Mouse (Mus musculus): ENCODE data around the gene Prkaca. TPM values are rescaled to one million over a fixed set of nuclear protein-coding genes. Genes with fewer than 3 reads are reported as not detected.
"Not testable (repeated sequence)": the region's sequence is repeated elsewhere in the genome, so short reads cannot be mapped to it uniquely, and the experiment has no call there.

Prkaca gene
- polyA plus RNA-seq, 1 experiment from 2014 or later: 194 TPM

DNA sequence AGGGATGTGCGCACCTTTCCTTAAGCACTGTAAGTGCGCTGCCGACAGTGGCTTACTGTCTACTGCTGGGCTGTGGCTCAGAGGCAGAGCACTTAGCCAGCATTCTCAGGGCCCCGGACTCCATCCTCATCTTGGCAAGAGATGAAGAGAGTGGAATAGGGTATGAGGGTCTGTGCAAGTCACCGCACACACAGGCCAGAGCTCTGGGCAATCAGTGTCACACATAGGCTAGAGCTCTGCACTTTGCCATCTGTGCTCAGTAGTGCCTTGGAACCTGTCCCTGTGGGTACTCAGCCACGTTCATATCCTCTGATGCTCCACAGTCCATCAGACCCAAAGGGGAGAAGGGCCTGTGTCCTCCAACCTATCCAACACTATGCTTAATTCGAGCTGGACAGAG, 8.7 kb downstream of the Prkaca start:
- Histone ChIP-seq H3K27ac (no peak overlapping the region), H3K36me3 (replicated peaks; ENCODE audit: control insufficient read depth, insufficient read depth) (peaks cover 64% of the 10 kb centered on the region), H3K9ac (no peak overlapping the region), H3K4me3 (replicated peaks; ENCODE audit: low read length) (no peak overlapping the region), H3K4me1 (replicated peaks; ENCODE audit: control insufficient read depth, insufficient read depth, low read length) (peaks cover 15% of the 10 kb centered on the region; the same call in 1 of the 2 replicates), H3K9me3 (ENCODE audit: control insufficient read depth, low read length) (no peaks in the 10 kb centered on the region), H3K4me2 (replicated peaks) (no peak overlapping the region), H3K27me3 (ENCODE audit: control insufficient read depth, insufficient read depth, low read length) (no peaks in the 10 kb centered on the region)
- ATAC-seq (ENCODE audit: low FRiP score) (no peak), DNase-seq (ENCODE audit: low spot score) (no peak)
- 97% methylated on average over 7 of the region's 7 CpGs for WGBS

DNA sequence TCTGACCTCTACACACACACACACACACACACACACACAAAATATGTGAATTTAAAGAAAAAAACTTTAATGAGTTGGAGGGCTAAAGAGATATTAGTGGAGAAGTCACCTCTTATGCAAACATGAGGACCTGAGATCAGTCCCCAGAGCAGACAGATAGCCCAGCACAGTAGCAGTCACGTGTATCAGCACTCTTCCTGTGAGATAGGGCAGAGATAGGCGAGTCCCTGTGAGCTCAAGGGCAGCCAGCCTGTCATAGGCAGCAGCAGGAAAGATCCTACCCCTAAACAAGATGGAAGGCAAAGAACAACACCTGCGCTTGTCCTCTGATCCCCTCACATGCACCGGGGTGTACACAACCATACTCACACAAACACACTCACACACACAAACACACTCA, 9.7 kb downstream of the Prkaca start:
- ATAC-seq (ENCODE audit: low FRiP score) (no peak), DNase-seq (ENCODE audit: low spot score) (no peak)
- no peak overlapping the region for H3K4me3 ChIP-seq (replicated peaks; ENCODE audit: low read length)

DNA sequence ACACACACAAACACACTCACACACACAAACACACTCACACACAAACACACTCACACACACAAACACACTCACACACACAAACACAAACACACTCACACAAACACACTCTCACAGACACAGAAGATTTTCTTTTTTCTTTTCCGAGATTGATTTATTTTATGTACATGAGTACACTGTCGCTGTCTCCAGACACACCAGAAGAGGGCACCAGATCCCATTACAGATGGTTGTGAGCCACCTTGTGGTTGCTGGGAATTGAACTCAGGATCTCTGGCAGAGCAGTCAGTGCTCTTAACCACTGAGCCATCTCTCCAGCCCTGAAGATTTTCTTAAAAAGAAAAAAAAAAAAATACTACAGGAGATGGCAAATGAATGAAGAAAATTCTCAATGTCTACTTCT, 10.4 kb downstream of the Prkaca start:
- H3K4me3 ChIP-seq (replicated peaks; ENCODE audit: low read length); DNase-seq (ENCODE audit: low spot score); H3K27me3 ChIP-seq (ENCODE audit: control insufficient read depth, insufficient read depth, low read length); H3K27ac ChIP-seq; H3K9me3 ChIP-seq (ENCODE audit: control insufficient read depth, low read length); H3K4me1 ChIP-seq (replicated peaks; ENCODE audit: control insufficient read depth, insufficient read depth, low read length); ATAC-seq (ENCODE audit: low FRiP score); H3K4me2 ChIP-seq (replicated peaks); H3K9ac ChIP-seq: not testable (repeated sequence)
- peaks cover 76% of the 10 kb centered on the region for H3K36me3 ChIP-seq (replicated peaks; ENCODE audit: control insufficient read depth, insufficient read depth)
- 96% methylated on average over 2 of the region's 2 CpGs for WGBS

More for the DNA sequence above, 9.7 kb downstream of the Prkaca start:
- H3K9me3 ChIP-seq (ENCODE audit: control insufficient read depth, low read length): no peaks in the 10 kb centered on the region
- H3K27ac ChIP-seq: no peak overlapping the region
- H3K4me2 ChIP-seq (replicated peaks): no peak overlapping the region
- H3K36me3 ChIP-seq (replicated peaks; ENCODE audit: control insufficient read depth, insufficient read depth): peaks cover 73% of the 10 kb centered on the region
- no peak overlapping the region for H3K9ac ChIP-seq
- H3K27me3 ChIP-seq (ENCODE audit: control insufficient read depth, insufficient read depth, low read length): no peaks in the 10 kb centered on the region
- H3K4me1 ChIP-seq (replicated peaks; ENCODE audit: control insufficient read depth, insufficient read depth, low read length): peaks cover 6% of the 10 kb centered on the region; the same call in 1 of the 2 replicates
- WGBS: 89% methylated on average over 4 of the region's 4 CpGs

DNA sequence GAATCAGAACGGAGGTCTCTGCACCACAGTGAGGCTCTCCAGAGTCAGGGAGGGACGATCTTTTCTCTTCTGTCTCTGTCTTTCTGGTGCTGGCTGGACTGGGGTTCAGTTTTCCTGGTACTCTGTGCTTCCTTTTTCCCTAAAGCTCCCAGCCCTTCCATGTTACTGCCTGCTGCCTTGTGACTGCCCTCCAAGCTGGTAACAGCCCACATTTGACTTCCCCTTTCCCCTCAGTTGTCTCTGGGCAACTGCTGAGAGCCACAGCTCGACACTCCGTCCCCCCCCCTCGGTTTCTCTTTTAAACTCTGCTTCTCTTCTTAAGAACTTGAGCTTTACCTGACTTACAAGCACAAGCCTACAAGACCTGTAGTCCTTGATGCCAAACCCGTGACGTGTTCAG, 16.4 kb downstream of the Prkaca start:
- H3K27ac ChIP-seq: no peak overlapping the region
- DNase-seq (ENCODE audit: low spot score) (no peak), ATAC-seq (ENCODE audit: low FRiP score) (no peak)
- WGBS: 86% methylated on average over 7 of the region's 7 CpGs
- no peaks in the 10 kb centered on the region for H3K27me3 ChIP-seq (ENCODE audit: control insufficient read depth, insufficient read depth, low read length)
- no peaks in the 10 kb centered on the region for H3K9me3 ChIP-seq (ENCODE audit: control insufficient read depth, low read length)
- H3K36me3 ChIP-seq (replicated peaks; ENCODE audit: control insufficient read depth, insufficient read depth): peaks cover 87% of the 10 kb centered on the region
- H3K9ac ChIP-seq: no peak overlapping the region
- no peaks in the 10 kb centered on the region for H3K4me1 ChIP-seq (replicated peaks; ENCODE audit: control insufficient read depth, insufficient read depth, low read length)
- H3K4me3 ChIP-seq (replicated peaks; ENCODE audit: low read length): no peak overlapping the region
- no peak overlapping the region for H3K4me2 ChIP-seq (replicated peaks)

DNA sequence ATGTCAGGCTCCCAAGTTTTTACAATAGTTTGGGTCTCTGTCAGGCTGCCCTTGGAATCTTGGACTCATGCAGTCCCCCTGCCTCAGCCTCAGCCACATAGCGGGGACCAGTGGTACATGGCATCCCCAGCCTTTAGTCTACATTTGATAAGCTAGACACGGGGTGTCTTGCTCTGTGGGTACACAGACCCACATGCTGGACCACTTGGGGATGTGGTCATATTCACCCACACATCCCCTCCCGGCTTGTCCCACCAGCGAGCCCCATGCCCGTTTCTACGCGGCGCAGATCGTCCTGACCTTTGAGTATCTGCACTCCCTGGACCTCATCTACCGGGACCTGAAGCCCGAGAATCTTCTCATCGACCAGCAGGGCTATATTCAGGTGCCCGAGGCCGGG, 17.4 kb downstream of the Prkaca start:
- Histone ChIP-seq H3K4me1 (replicated peaks; ENCODE audit: control insufficient read depth, insufficient read depth, low read length) (no peaks in the 10 kb centered on the region), H3K9ac (no peak overlapping the region), H3K27me3 (ENCODE audit: control insufficient read depth, insufficient read depth, low read length) (no peaks in the 10 kb centered on the region), H3K9me3 (ENCODE audit: control insufficient read depth, low read length) (no peaks in the 10 kb centered on the region), H3K36me3 (replicated peaks; ENCODE audit: control insufficient read depth, insufficient read depth) (peaks cover 84% of the 10 kb centered on the region), H3K27ac (no peak overlapping the region), H3K4me2 (replicated peaks) (no peak overlapping the region), H3K4me3 (replicated peaks; ENCODE audit: low read length) (no peak overlapping the region)
- no peak for DNase-seq (ENCODE audit: low spot score)
- ATAC-seq (ENCODE audit: low FRiP score): no peak
- WGBS: 95% methylated on average over 14 of the region's 14 CpGs

DNA sequence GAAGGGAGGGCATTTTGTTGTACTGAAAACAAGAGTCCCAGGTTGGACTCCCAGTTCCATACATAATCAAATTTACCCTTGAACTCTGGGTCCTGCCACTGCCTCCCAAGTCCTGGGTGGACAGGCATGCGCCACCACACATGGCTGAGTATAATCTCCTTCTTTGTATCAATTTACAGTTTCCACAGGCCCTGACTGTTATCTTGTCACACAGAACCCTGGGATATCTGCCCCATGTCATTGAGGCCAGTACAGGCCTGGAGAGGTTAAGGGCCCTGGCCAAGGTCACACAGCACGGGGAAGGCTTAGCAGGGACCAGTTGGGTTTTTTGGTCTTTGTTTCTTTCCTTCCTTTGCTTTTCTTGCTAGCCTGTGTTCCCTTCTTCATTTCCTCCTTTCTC, 19.7 kb downstream of the Prkaca start:
- peaks cover 4% of the 10 kb centered on the region; the same call in 1 of the 2 replicates for H3K4me1 ChIP-seq (replicated peaks; ENCODE audit: control insufficient read depth, insufficient read depth, low read length)
- DNase-seq (ENCODE audit: low spot score) (no peak), ATAC-seq (ENCODE audit: low FRiP score) (no peak)
- H3K27me3 ChIP-seq (ENCODE audit: control insufficient read depth, insufficient read depth, low read length): no peaks in the 10 kb centered on the region
- no peak overlapping the region for H3K4me2 ChIP-seq (replicated peaks)
- H3K27ac ChIP-seq: no peak overlapping the region
- WGBS: 79% methylated on average over 2 of the region's 2 CpGs
- peaks cover 66% of the 10 kb centered on the region for H3K36me3 ChIP-seq (replicated peaks; ENCODE audit: control insufficient read depth, insufficient read depth)
- no peak overlapping the region for H3K4me3 ChIP-seq (replicated peaks; ENCODE audit: low read length)
- no peaks in the 10 kb centered on the region for H3K9me3 ChIP-seq (ENCODE audit: control insufficient read depth, low read length)
- H3K9ac ChIP-seq: no peak overlapping the region

DNA sequence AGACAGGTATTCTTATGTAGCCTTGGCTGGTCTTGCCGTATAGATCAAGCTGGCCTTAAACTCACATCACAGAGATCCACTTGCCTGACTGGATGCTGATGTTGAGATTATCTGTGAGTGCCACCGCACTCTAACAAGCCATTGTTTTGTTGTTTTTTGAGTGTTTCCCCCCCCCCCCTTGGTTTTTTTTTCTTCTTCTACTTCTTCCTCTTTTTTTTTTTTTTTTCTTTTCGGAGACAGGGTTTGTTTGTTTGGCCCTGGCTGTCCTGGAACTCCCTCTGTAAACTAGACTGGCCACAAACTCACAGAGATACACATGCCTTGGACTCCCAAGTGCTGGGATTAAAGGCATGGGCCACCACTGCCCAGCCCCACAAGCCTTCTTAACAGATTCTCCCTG, 21.2 kb downstream of the Prkaca start:
- H3K36me3 ChIP-seq (replicated peaks; ENCODE audit: control insufficient read depth, insufficient read depth): peaks cover 50% of the 10 kb centered on the region

DNA sequence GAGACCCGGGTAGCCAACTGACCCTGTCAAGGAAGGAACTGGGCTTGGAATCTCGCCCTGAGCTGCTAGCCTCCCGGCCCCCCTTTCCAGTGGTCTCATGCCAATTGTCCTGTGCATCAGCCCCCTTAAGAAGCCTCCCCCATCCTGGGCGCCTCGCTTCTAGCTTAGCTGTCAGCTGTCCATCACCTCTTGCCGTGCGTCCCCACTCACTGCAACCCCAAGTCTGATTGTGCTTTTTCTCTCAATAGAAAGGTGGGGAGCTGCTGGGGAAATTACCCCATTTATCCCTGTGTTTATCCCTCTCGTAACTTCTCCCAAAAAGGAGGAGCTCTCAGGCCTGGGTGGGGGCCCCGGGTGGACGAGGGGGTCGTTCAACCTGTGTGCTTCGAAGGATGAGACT, 23.2 kb downstream of the Prkaca start:
- Histone ChIP-seq H3K4me3 (replicated peaks; ENCODE audit: low read length) (peak overlapping the region; percentile 87), H3K36me3 (replicated peaks; ENCODE audit: control insufficient read depth, insufficient read depth) (peaks cover 47% of the 10 kb centered on the region), H3K27me3 (ENCODE audit: control insufficient read depth, insufficient read depth, low read length) (peaks cover 7% of the 10 kb centered on the region), H3K4me1 (replicated peaks; ENCODE audit: control insufficient read depth, insufficient read depth, low read length) (peaks cover 19% of the 10 kb centered on the region), H3K9ac (peak overlapping the region; percentile 81; the same call in 1 of the 2 replicates), H3K4me2 (replicated peaks) (peak overlapping the region; percentile 86), H3K9me3 (ENCODE audit: control insufficient read depth, low read length) (no peaks in the 10 kb centered on the region), H3K27ac (peak overlapping the region; percentile 95; the same call in 1 of the 2 replicates)
- no peak for DNase-seq (ENCODE audit: low spot score)
- WGBS: 13% methylated on average over 12 of the region's 12 CpGs
- no peak for ATAC-seq (ENCODE audit: low FRiP score)

More for the DNA sequence above, 21.2 kb downstream of the Prkaca start:
- DNase-seq (ENCODE audit: low spot score) (no peak), ATAC-seq (ENCODE audit: low FRiP score) (no peak)
- 92% methylated on average over 3 of the region's 3 CpGs for WGBS
- H3K4me3 ChIP-seq (replicated peaks; ENCODE audit: low read length): no peak overlapping the region
- H3K27ac ChIP-seq: no peak overlapping the region
- peaks cover 11% of the 10 kb centered on the region for H3K4me1 ChIP-seq (replicated peaks; ENCODE audit: control insufficient read depth, insufficient read depth, low read length)
- H3K9ac ChIP-seq: no peak overlapping the region
- no peak overlapping the region for H3K4me2 ChIP-seq (replicated peaks)
- no peaks in the 10 kb centered on the region for H3K9me3 ChIP-seq (ENCODE audit: control insufficient read depth, low read length)
- no peaks in the 10 kb centered on the region for H3K27me3 ChIP-seq (ENCODE audit: control insufficient read depth, insufficient read depth, low read length)

DNA sequence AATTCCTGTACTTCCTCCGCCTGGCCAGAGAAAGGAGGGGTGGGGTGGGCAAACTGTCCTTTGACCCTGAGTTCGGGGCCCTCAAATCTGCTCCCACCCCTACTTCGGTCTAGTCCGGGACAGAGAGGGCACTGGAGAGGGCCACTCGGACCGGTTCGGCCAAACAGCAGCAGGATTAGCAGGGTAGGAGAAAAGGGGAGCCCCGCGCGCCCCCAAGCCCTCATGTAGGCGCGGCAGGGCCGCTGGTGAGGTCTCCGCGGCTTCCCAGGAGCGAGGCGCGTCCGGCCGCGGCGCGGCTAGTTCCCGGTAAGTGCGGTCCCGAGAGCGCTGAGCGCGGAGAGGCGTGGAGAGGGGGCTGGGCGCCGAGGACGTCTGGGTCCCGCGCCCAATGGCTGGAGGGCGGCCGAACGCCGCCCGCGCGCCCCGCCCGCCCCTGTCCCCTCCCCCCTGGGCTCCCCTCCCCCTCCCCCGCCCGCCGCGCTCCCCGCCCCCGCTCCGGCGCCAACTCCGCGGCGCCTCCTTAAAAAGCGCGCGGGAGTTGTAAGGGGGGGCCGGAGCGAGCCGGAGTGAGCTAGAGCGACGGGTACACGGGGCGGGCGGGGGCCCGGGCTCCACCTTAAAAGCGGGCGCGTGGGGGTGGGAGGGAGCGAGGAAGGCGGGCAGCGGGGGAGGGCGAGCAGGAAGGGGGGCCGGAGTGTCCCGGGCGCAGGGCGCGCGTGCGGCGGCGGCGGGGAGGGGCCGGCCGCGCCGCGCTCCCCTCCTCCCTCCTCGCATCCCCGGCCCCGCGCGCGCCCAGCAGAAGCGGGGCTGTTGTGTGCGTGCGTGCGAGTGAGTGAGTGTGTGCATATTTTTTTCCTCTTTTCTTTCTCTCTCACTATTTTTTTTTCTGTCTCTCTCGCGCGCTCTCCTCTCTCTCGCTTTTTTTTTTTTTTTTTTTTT, 24.0 kb downstream of the Prkaca start:
- Histone ChIP-seq H3K27ac (peak overlapping the region; percentile 95), H3K9ac (peak overlapping the region; percentile 81), H3K4me2 (replicated peaks) (peak overlapping the region; percentile 86), H3K27me3 (ENCODE audit: control insufficient read depth, insufficient read depth, low read length) (peaks cover 16% of the 10 kb centered on the region), H3K4me3 (replicated peaks; ENCODE audit: low read length) (peak overlapping the region; percentile 87), H3K9me3 (ENCODE audit: control insufficient read depth, low read length) (no peaks in the 10 kb centered on the region), H3K36me3 (replicated peaks; ENCODE audit: control insufficient read depth, insufficient read depth) (peaks cover 38% of the 10 kb centered on the region), H3K4me1 (replicated peaks; ENCODE audit: control insufficient read depth, insufficient read depth, low read length) (peaks cover 19% of the 10 kb centered on the region)
- DNase-seq (ENCODE audit: low spot score): peak; percentile 72
- under 1% methylated on average over 51 of the region's 103 CpGs for WGBS
- peak; percentile 74 for ATAC-seq (ENCODE audit: low FRiP score)

Data from hindbrain, embryonic 14.5 days (tissue).